Mouse (Mus musculus) stomach, postnatal 0 days (tissue): ENCODE measurements around the gene F8.

Source experiments
- CTCF ChIP-seq: IDR thresholded peaks from 2 replicates; pipeline ENCODE4 v1.5.1; 2016; ENCODE audit warnings: antibody characterized with exemption, low read depth, mild to moderate bottlenecking, moderate library complexity
- EP300 ChIP-seq: optimal IDR thresholded peaks from 2 replicates; pipeline ENCODE3; 2016; ENCODE audit warnings: antibody characterized with exemption

DNA sequence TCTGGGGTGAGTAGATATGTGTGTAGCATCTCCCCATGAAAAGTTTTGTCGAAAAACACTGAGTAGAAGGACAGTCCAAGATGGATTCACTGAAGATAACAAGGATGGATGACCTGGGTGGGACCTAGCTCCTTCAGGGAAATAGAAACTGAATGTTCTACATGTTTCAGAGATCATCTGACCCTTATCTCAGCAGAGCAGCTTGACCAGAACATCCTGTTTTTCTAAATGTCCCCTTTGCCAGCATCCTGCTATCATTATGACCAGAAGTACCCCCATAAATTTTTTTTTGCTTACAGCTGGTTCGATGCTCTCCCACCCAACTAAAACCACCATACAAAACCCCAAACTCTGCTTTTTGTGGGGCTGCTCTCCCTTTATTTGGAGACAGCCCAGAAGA is 20.3 kb upstream of the F8 start:
- TF ChIP-seq EP300 (no peak), CTCF (no peak)
